Mouse (Mus musculus) liver, adult 2 months (tissue): ENCODE measurements around the gene Lyar. TPM values are rescaled to one million over a fixed set of nuclear protein-coding genes. Genes with fewer than 3 reads are reported as not detected.

Experiments
- DNase-seq: peaks from one replicate; pipeline ENCODE4 v3.0.0-alpha.2; 2011; ENCODE audit warnings: low read depth, low spot score; ENCODE audit errors: extremely low read depth
- H3K27ac ChIP-seq: fragments of 200-500 bp; replicated peaks from 2 replicates; pipeline ENCODE4 v1.5.1; 2012; ENCODE audit warnings: low read depth, mild to moderate bottlenecking, control low read depth, inconsistent platforms, low read length; ENCODE audit not compliant: insufficient read depth
- H3K27me3 ChIP-seq: fragments of 200-500 bp; 2 replicates; pipeline ENCODE4 v1.6.1; 2012; ENCODE audit warnings: mild to moderate bottlenecking, moderate library complexity, low read length, inconsistent platforms; ENCODE audit not compliant: control insufficient read depth, insufficient read depth
- H3K36me3 ChIP-seq: fragments of 200-500 bp; 2 replicates; pipeline ENCODE4 v1.6.1; 2012; ENCODE audit warnings: low read length, inconsistent platforms; ENCODE audit not compliant: control insufficient read depth, insufficient read depth
- H3K4me1 ChIP-seq: fragments of 200-500 bp; 2 replicates; pipeline ENCODE4 v1.6.1; 2011; ENCODE audit warnings: low read length; ENCODE audit not compliant: control insufficient read depth, insufficient read depth
- H3K4me3 ChIP-seq: fragments of 200-500 bp; 2 replicates; pipeline ENCODE4 v1.5.1; 2011; ENCODE audit warnings: low read depth, mild to moderate bottlenecking, control low read depth, low read length, moderate library complexity; ENCODE audit not compliant: insufficient read depth
- H3K79me2 ChIP-seq: fragments of 200-500 bp; 2 replicates; pipeline ENCODE4 v1.6.1; 2012; ENCODE audit warnings: inconsistent platforms, mild to moderate bottlenecking, low read length, moderate library complexity; ENCODE audit not compliant: control insufficient read depth, insufficient read depth
- H3K9ac ChIP-seq: fragments of 200-500 bp; 2 replicates; pipeline ENCODE4 v1.6.1; 2012; ENCODE audit warnings: low read depth, mild to moderate bottlenecking, control low read depth, inconsistent platforms, low read length
- CTCF ChIP-seq: fragments of 200-500 bp; IDR thresholded peaks from 2 replicates; pipeline ENCODE4 v1.5.1; 2011; ENCODE audit warnings: low read depth, low read length, control low read depth
- POLR2A ChIP-seq: fragments of 200-500 bp; IDR thresholded peaks from 2 replicates; pipeline ENCODE4 v1.6.1; 2011; ENCODE audit warnings: low read length, control low read depth; ENCODE audit not compliant: insufficient read depth; ENCODE audit errors: extremely low read depth
- WGBS: fragments of 180-500 bp; shearing (Covaris S2); methylation state at CpG from one replicate; pipeline ENCODE4 v1.1.7; 2018; 5-methylcytosine and 5-hydroxymethylcytosine counted together
- polyA plus RNA-seq: library from polyadenylated mRNA; depleted of rRNA; stranded (reverse); fragments of >200 nt; gene quantifications from 2 replicates; pipeline ENCODE4 v1.2.3, GENCODE M21; 2012
- total RNA-seq: library from RNA; depleted of rRNA; stranded (reverse); fragments of >200 nt; gene quantifications from 2 replicates; pipeline ENCODE4 v1.2.3, GENCODE M21; 2014

The Lyar gene
- total and polyA plus RNA-seq, 2 experiments, result 2.6 to 9.2 TPM

- peak; percentile 20 for DNase-seq
- Histone ChIP-seq H3K4me1 (peaks cover 3% of the 10 kb centered on the region; the same call in 1 of the 2 replicates), H3K36me3 (no peaks in the 10 kb centered on the region; the same call in 1 of the 2 replicates), H3K27ac (no peak overlapping the region), H3K27me3 (no peaks in the 10 kb centered on the region), H3K79me2 (no peaks in the 10 kb centered on the region), H3K4me3 (no peak overlapping the region), H3K9ac (no peak overlapping the region)
- WGBS, result 77% methylated on average over 7 of the region's 7 CpGs
- TF ChIP-seq CTCF, result no peak
- TF ChIP-seq POLR2A, result no peak
Observed at GRCm38 (mm10) chr5:38205303-38205726, 15.0 kb upstream of the Lyar start.

- H3K9ac ChIP-seq, result no peak overlapping the region
- peaks cover 3% of the 10 kb centered on the region; the same call in 1 of the 2 replicates for H3K4me1 ChIP-seq
- no peak overlapping the region for H3K27ac ChIP-seq
- DNase-seq, result no peak
- H3K4me3 ChIP-seq, result no peak overlapping the region
- H3K36me3 ChIP-seq, result peaks cover under 1% of the 10 kb centered on the region; the same call in 1 of the 2 replicates
- WGBS, result 72% methylated on average over 8 of the region's 8 CpGs
- H3K27me3 ChIP-seq, result no peaks in the 10 kb centered on the region
- no peak for TF ChIP-seq CTCF
- TF ChIP-seq POLR2A, result no peak
- no peaks in the 10 kb centered on the region for H3K79me2 ChIP-seq
Observed at GRCm38 (mm10) chr5:38208985-38209384, 11.3 kb upstream of the Lyar start.

- no peak overlapping the region for H3K9ac ChIP-seq
- no peak overlapping the region for H3K27ac ChIP-seq
- DNase-seq, result no peak
- H3K27me3 ChIP-seq, result no peaks in the 10 kb centered on the region
- H3K36me3 ChIP-seq, result peaks cover 3% of the 10 kb centered on the region; the same call in 1 of the 2 replicates
- H3K4me1 ChIP-seq, result no peaks in the 10 kb centered on the region; the same call in 1 of the 2 replicates
- TF ChIP-seq POLR2A (no peak), CTCF (no peak)
- no peaks in the 10 kb centered on the region for H3K79me2 ChIP-seq
- WGBS, result 89% methylated on average over 8 of the region's 8 CpGs
- no peak overlapping the region for H3K4me3 ChIP-seq
Observed at GRCm38 (mm10) chr5:38211691-38212090, 8.6 kb upstream of the Lyar start.

- DNase-seq, result no peak
- H3K9ac ChIP-seq, result no peak overlapping the region
- H3K27ac ChIP-seq, result no peak overlapping the region
- H3K36me3 ChIP-seq, result peaks cover 3% of the 10 kb centered on the region; the same call in 1 of the 2 replicates
- no peak overlapping the region for H3K4me3 ChIP-seq
- 95% methylated on average over 6 of the region's 6 CpGs for WGBS
- TF ChIP-seq POLR2A (no peak), CTCF (no peak)
- H3K27me3 ChIP-seq, result no peaks in the 10 kb centered on the region
- no peaks in the 10 kb centered on the region for H3K4me1 ChIP-seq
- no peaks in the 10 kb centered on the region for H3K79me2 ChIP-seq
Observed at GRCm38 (mm10) chr5:38213009-38213408, 7.3 kb upstream of the Lyar start.

GRCm38 (mm10) chr5:38219771-38220307 is 431 bp upstream of the Lyar start:
- no peaks in the 10 kb centered on the region for H3K36me3 ChIP-seq
- TF ChIP-seq CTCF (no peak), POLR2A (no peak)
- H3K9ac ChIP-seq, result peak overlapping the region; percentile 87
- DNase-seq, result peak; percentile 6
- H3K4me1 ChIP-seq, result peaks cover 10% of the 10 kb centered on the region
- under 1% methylated on average over 35 of the region's 35 CpGs for WGBS
- peak overlapping the region; percentile 33; the same call in 1 of the 2 replicates for H3K27ac ChIP-seq
- H3K4me3 ChIP-seq, result peak overlapping the region; percentile 77
- no peaks in the 10 kb centered on the region for H3K27me3 ChIP-seq
- H3K79me2 ChIP-seq, result peaks cover 13% of the 10 kb centered on the region; the same call in 1 of the 2 replicates

- DNase-seq, result peak; percentile 17
Observed at GRCm38 (mm10) chr5:38235422-38235821, 15.2 kb downstream of the Lyar start.

More at GRCm38 (mm10) chr5:38235422-38235821, 15.2 kb downstream of the Lyar start:
- TF ChIP-seq POLR2A (no peak), CTCF (peak; percentile 81)
- no peaks in the 10 kb centered on the region for H3K27me3 ChIP-seq
- H3K79me2 ChIP-seq, result no peaks in the 10 kb centered on the region
- 77% methylated on average over 4 of the region's 4 CpGs for WGBS
- H3K4me1 ChIP-seq, result no peaks in the 10 kb centered on the region
- no peak overlapping the region for H3K9ac ChIP-seq
- H3K27ac ChIP-seq, result no peak overlapping the region
- H3K36me3 ChIP-seq, result peaks cover 13% of the 10 kb centered on the region; the same call in 1 of the 2 replicates
- H3K4me3 ChIP-seq, result no peak overlapping the region
